Mouse (Mus musculus): ENCODE measurements around the gene Jazf1. TPM values are rescaled to one million over a fixed set of nuclear protein-coding genes. Genes with fewer than 3 reads are reported as not detected.

Gene Jazf1
- total RNA-seq, 1 experiment: 1.2 TPM

GRCm38 (mm10) chr6:52961660-52962490 is 106.6 kb downstream of the Jazf1 start:
- in situ Hi-C loops (cut with MboI; ENCODE audit: low sequenced_read_pairs in 2 of 2, unreplicated experiment in 2 of 2): no loop called here
- H3K27ac ChIP-seq (ENCODE audit: insufficient read depth, low read depth, low read length, poor library complexity, severe bottlenecking): no peak overlapping the region
- H3K4me3 ChIP-seq (ENCODE audit: insufficient read depth in 1 of 2, low read depth in 1 of 2, low read length in 2 of 2, poor library complexity in 1 of 2, severe bottlenecking in 1 of 2): no peak overlapping the region
- no peaks in the 10 kb centered on the region for H3K9me3 ChIP-seq (ENCODE audit: control insufficient read depth, insufficient read depth, low read depth, low read length)
- no peak for DNase-seq (ENCODE audit: low read depth, low spot score)
- H3K9ac ChIP-seq (ENCODE audit: insufficient read depth, low read depth, low read length, poor library complexity, severe bottlenecking): no peak overlapping the region
- H3K36me3 ChIP-seq (ENCODE audit: control insufficient read depth, insufficient read depth, low read length, poor library complexity, severe bottlenecking): no peaks in the 10 kb centered on the region
- no peak for TF ChIP-seq ZC3H11A (IDR thresholded peaks at IDR 0.05; ENCODE audit: borderline replicate concordance, low read depth, low read length)
- no peak for TF ChIP-seq ZNF384 (IDR thresholded peaks at IDR 0.05; ENCODE audit: low read depth, low read length)
- TF ChIP-seq MAFK (IDR thresholded peaks at IDR 0.05; ENCODE audit: insufficient read depth, low read depth, low read length): no peak
- TF ChIP-seq HCFC1 (IDR thresholded peaks at IDR 0.05; ENCODE audit: borderline replicate concordance, insufficient read depth, low read length): no peak
- TF ChIP-seq CHD2 (IDR thresholded peaks at IDR 0.05; ENCODE audit: low read depth, low read length): no peak
- H3K4me1 ChIP-seq (ENCODE audit: control insufficient read depth in 2 of 2, insufficient read depth in 2 of 2, low read length in 2 of 2, poor library complexity in 1 of 2): 0 out of 4 replicates have a peak, but pooled peaks cover 0 to 2% of the 10 kb centered on the region in 2 experiments

GRCm38 (mm10) chr6:52957730-52958129 is 110.7 kb downstream of the Jazf1 start:
- no peak overlapping the region for H3K27ac ChIP-seq (ENCODE audit: insufficient read depth, low read depth, low read length, poor library complexity, severe bottlenecking)
- DNase-seq (ENCODE audit: low read depth, low spot score): peak; percentile 66
- no peak for TF ChIP-seq ZC3H11A (IDR thresholded peaks at IDR 0.05; ENCODE audit: borderline replicate concordance, low read depth, low read length)
- no peak for TF ChIP-seq CHD2 (IDR thresholded peaks at IDR 0.05; ENCODE audit: low read depth, low read length)
- no peak for TF ChIP-seq HCFC1 (IDR thresholded peaks at IDR 0.05; ENCODE audit: borderline replicate concordance, insufficient read depth, low read length)
- TF ChIP-seq ZNF384 (IDR thresholded peaks at IDR 0.05; ENCODE audit: low read depth, low read length): no peak
- TF ChIP-seq MAFK (IDR thresholded peaks at IDR 0.05; ENCODE audit: insufficient read depth, low read depth, low read length): no peak
- no peak overlapping the region for H3K9ac ChIP-seq (ENCODE audit: insufficient read depth, low read depth, low read length, poor library complexity, severe bottlenecking)
- H3K9me3 ChIP-seq (ENCODE audit: control insufficient read depth, insufficient read depth, low read depth, low read length): no peaks in the 10 kb centered on the region
- in situ Hi-C loops (cut with MboI; ENCODE audit: low sequenced_read_pairs in 2 of 2, unreplicated experiment in 2 of 2): no loop called here
- no peaks in the 10 kb centered on the region for H3K4me1 ChIP-seq (ENCODE audit: control insufficient read depth in 2 of 2, insufficient read depth in 2 of 2, low read length in 2 of 2, poor library complexity in 1 of 2)
- H3K4me3 ChIP-seq (ENCODE audit: insufficient read depth in 1 of 2, low read depth in 1 of 2, low read length in 2 of 2, poor library complexity in 1 of 2, severe bottlenecking in 1 of 2): no peak overlapping the region
- H3K36me3 ChIP-seq (ENCODE audit: control insufficient read depth, insufficient read depth, low read length, poor library complexity, severe bottlenecking): no peaks in the 10 kb centered on the region

GRCm38 (mm10) chr6:52956131-52956530 is 112.3 kb downstream of the Jazf1 start:
- no peak overlapping the region for H3K27ac ChIP-seq (ENCODE audit: insufficient read depth, low read depth, low read length, poor library complexity, severe bottlenecking)
- no peaks in the 10 kb centered on the region for H3K36me3 ChIP-seq (ENCODE audit: control insufficient read depth, insufficient read depth, low read length, poor library complexity, severe bottlenecking)
- in situ Hi-C loops (cut with MboI; ENCODE audit: low sequenced_read_pairs in 2 of 2, unreplicated experiment in 2 of 2): no loop called here
- TF ChIP-seq ZNF384 (IDR thresholded peaks at IDR 0.05; ENCODE audit: low read depth, low read length) (no peak), MAFK (IDR thresholded peaks at IDR 0.05; ENCODE audit: insufficient read depth, low read depth, low read length) (no peak), ZC3H11A (IDR thresholded peaks at IDR 0.05; ENCODE audit: borderline replicate concordance, low read depth, low read length) (no peak), HCFC1 (IDR thresholded peaks at IDR 0.05; ENCODE audit: borderline replicate concordance, insufficient read depth, low read length) (no peak), CHD2 (IDR thresholded peaks at IDR 0.05; ENCODE audit: low read depth, low read length) (no peak)
- no peak for DNase-seq (ENCODE audit: low read depth, low spot score)
- H3K4me1 ChIP-seq (ENCODE audit: control insufficient read depth in 2 of 2, insufficient read depth in 2 of 2, low read length in 2 of 2, poor library complexity in 1 of 2): no peaks in the 10 kb centered on the region
- no peak overlapping the region for H3K4me3 ChIP-seq (ENCODE audit: insufficient read depth in 1 of 2, low read depth in 1 of 2, low read length in 2 of 2, poor library complexity in 1 of 2, severe bottlenecking in 1 of 2)
- no peak overlapping the region for H3K9ac ChIP-seq (ENCODE audit: insufficient read depth, low read depth, low read length, poor library complexity, severe bottlenecking)
- H3K9me3 ChIP-seq (ENCODE audit: control insufficient read depth, insufficient read depth, low read depth, low read length): no peaks in the 10 kb centered on the region

- H3K9ac ChIP-seq (ENCODE audit: insufficient read depth, low read depth, low read length, poor library complexity, severe bottlenecking): no peak overlapping the region
- H3K4me3 ChIP-seq (ENCODE audit: insufficient read depth in 1 of 2, low read depth in 1 of 2, low read length in 2 of 2, poor library complexity in 1 of 2, severe bottlenecking in 1 of 2): no peak overlapping the region
- H3K9me3 ChIP-seq (ENCODE audit: control insufficient read depth, insufficient read depth, low read depth, low read length): no peaks in the 10 kb centered on the region
- H3K36me3 ChIP-seq (ENCODE audit: control insufficient read depth, insufficient read depth, low read length, poor library complexity, severe bottlenecking): no peaks in the 10 kb centered on the region
- no peak overlapping the region for H3K27ac ChIP-seq (ENCODE audit: insufficient read depth, low read depth, low read length, poor library complexity, severe bottlenecking)
- in situ Hi-C loops (cut with MboI; ENCODE audit: low sequenced_read_pairs in 2 of 2, unreplicated experiment in 2 of 2): no loop called here
- TF ChIP-seq CHD2 (IDR thresholded peaks at IDR 0.05; ENCODE audit: low read depth, low read length): no peak
- TF ChIP-seq HCFC1 (IDR thresholded peaks at IDR 0.05; ENCODE audit: borderline replicate concordance, insufficient read depth, low read length): no peak
- TF ChIP-seq MAFK (IDR thresholded peaks at IDR 0.05; ENCODE audit: insufficient read depth, low read depth, low read length): no peak
- no peak for TF ChIP-seq ZNF384 (IDR thresholded peaks at IDR 0.05; ENCODE audit: low read depth, low read length)
- TF ChIP-seq ZC3H11A (IDR thresholded peaks at IDR 0.05; ENCODE audit: borderline replicate concordance, low read depth, low read length): no peak
- no peaks in the 10 kb centered on the region for H3K4me1 ChIP-seq (ENCODE audit: control insufficient read depth in 2 of 2, insufficient read depth in 2 of 2, low read length in 2 of 2, poor library complexity in 1 of 2)
- no peak for DNase-seq (ENCODE audit: low read depth, low spot score)
Observed at GRCm38 (mm10) chr6:52955304-52955703, 113.1 kb downstream of the Jazf1 start.
